Mouse (Mus musculus) small intestine, adult 2 months (tissue): Measurements from ENCODE around the gene Fancc.

Source experiments
- CTCF ChIP-seq: fragments of 200-500 bp; IDR thresholded peaks from 2 replicates; pipeline ENCODE4 v1.5.1; 2012; ENCODE audit warnings: low read depth, mild to moderate bottlenecking, control low read depth, inconsistent platforms, low read length, moderate library complexity, mixed read lengths; ENCODE audit not compliant: insufficient replicate concordance, insufficient read length; ENCODE audit errors: extremely low read depth
- POLR2A ChIP-seq: fragments of 200-500 bp; IDR thresholded peaks from 2 replicates; pipeline ENCODE4 v1.6.1; 2012; ENCODE audit warnings: low read depth, mild to moderate bottlenecking, control low read depth, inconsistent platforms, low read length, moderate library complexity

GRCm38 (mm10) chr13:63289152-63289551 lies 207.9 kb downstream of the Fancc start:
- TF ChIP-seq CTCF, result no peak
- TF ChIP-seq POLR2A, result no peak
